Mouse (Mus musculus) frontal cortex, postnatal 25 days (tissue): Measurements from ENCODE around the gene Rtkn.
A peak's percentile ranks its signal among the peaks of the same experiment; 100 is the strongest.

Experiments used
- DNase-seq, 2 experiments: peaks; one replicate each; pipeline ENCODE4 v3.0.0; 2022; ENCODE audit warnings: low spot score in 2 of 2

The Rtkn gene

GRCm38 (mm10) chr6:83171063-83171462 is 35.8 kb downstream of the Rtkn start:
- no peak for DNase-seq

- peak; percentile 35 to 61 for DNase-seq
These were observed 37.1 kb downstream of the Rtkn start for GRCm38 (mm10) chr6:83172240-83172920.

- DNase-seq = no peak
These were observed 40.7 kb downstream of the Rtkn start for GRCm38 (mm10) chr6:83175996-83176395.

- peak; percentile 53 to 64 for DNase-seq
These were observed 44.3 kb downstream of the Rtkn start for GRCm38 (mm10) chr6:83179390-83180117.

- DNase-seq = no peak
These were observed 45.3 kb downstream of the Rtkn start for GRCm38 (mm10) chr6:83180605-83181004.

- DNase-seq = no peak
These were observed 49.7 kb downstream of the Rtkn start for GRCm38 (mm10) chr6:83184858-83185435.

- DNase-seq = peak; percentile 67 to 73
These were observed 50.9 kb downstream of the Rtkn start for GRCm38 (mm10) chr6:83185895-83186861.

- DNase-seq = no peak
These were observed 51.7 kb downstream of the Rtkn start for GRCm38 (mm10) chr6:83186946-83187345.

- DNase-seq = no peak
These were observed 58.3 kb downstream of the Rtkn start for GRCm38 (mm10) chr6:83193571-83193970.

- peak; percentile 49 to 62 for DNase-seq
These were observed 62.2 kb downstream of the Rtkn start for GRCm38 (mm10) chr6:83197345-83198004.
